Mouse (Mus musculus): ENCODE results near the gene Armh1. TPM values are rescaled to one million over a fixed set of nuclear protein-coding genes. Genes with fewer than 3 reads are reported as not detected.

The Armh1 gene
- 1.6 and 3.1 TPM in 2 replicates for polyA plus RNA-seq (2015; fragmentation: Nextera tagmentation; extraction: Ambion mirVana)

- Histone ChIP-seq H3K4me2 (ENCODE audit: low read length) (peak within 1 kb of the TSS; percentile 79), H3K9ac (ENCODE audit: low read depth, low read length) (peak within 1 kb of the TSS; percentile 78), H3K4me3 (ENCODE audit: low read depth, low read length) (peak within 1 kb of the TSS; percentile 66), H3K27ac (ENCODE audit: low read length) (peak within 1 kb of the TSS; percentile 73), H3K27me3 (ENCODE audit: control insufficient read depth, insufficient read depth, low read depth, low read length) (no peaks in the 10 kb centered on the region), H3K4me1 (ENCODE audit: control insufficient read depth, insufficient read depth, low read length) (peaks cover 12% of the 10 kb centered on the region; the same call in 1 of the 2 replicates), H3K36me3 (ENCODE audit: control insufficient read depth, insufficient read depth, low read length) (no peaks in the 10 kb centered on the region), H3K9me3 (replicated peaks; ENCODE audit: control insufficient read depth, low read length, poor library complexity, severe bottlenecking) (no peaks in the 10 kb centered on the region)
- under 1% methylated on average over 40 of the region's 43 CpGs for WGBS
- ATAC-seq, result peak; percentile 96
These were observed at the start of gene Armh1, which contains the start of gene Tmem53 for GRCm38 (mm10) chr4:117251801-117252316. Gene Armh1, minus strand, starts transcription at chr4:117252125. Gene Tmem53, plus strand, starts transcription at chr4:117251951.

- H3K9ac ChIP-seq (ENCODE audit: low read depth, low read length), result no peak overlapping the region
- no peaks in the 10 kb centered on the region for H3K36me3 ChIP-seq (ENCODE audit: control insufficient read depth, insufficient read depth, low read length)
- peaks cover 24% of the 10 kb centered on the region for H3K27me3 ChIP-seq (ENCODE audit: control insufficient read depth, insufficient read depth, low read depth, low read length)
- peaks cover 7% of the 10 kb centered on the region; the same call in 1 of the 2 replicates for H3K4me1 ChIP-seq (ENCODE audit: control insufficient read depth, insufficient read depth, low read length)
- no peaks in the 10 kb centered on the region for H3K9me3 ChIP-seq (replicated peaks; ENCODE audit: control insufficient read depth, low read length, poor library complexity, severe bottlenecking)
- no peak overlapping the region for H3K27ac ChIP-seq (ENCODE audit: low read length)
- no peak overlapping the region for H3K4me2 ChIP-seq (ENCODE audit: low read length)
- no peak overlapping the region for H3K4me3 ChIP-seq (ENCODE audit: low read depth, low read length)
- ATAC-seq, result no peak
- 60% methylated on average over 10 of the region's 10 CpGs for WGBS
These were observed 48.0 kb upstream of the Armh1 start for GRCm38 (mm10) chr4:117299921-117300320.

- Histone ChIP-seq H3K27ac (ENCODE audit: low read length) (no peak overlapping the region), H3K4me2 (ENCODE audit: low read length) (no peak overlapping the region), H3K4me3 (ENCODE audit: low read depth, low read length) (no peak overlapping the region), H3K36me3 (ENCODE audit: control insufficient read depth, insufficient read depth, low read length) (no peaks in the 10 kb centered on the region), H3K9ac (ENCODE audit: low read depth, low read length) (no peak overlapping the region), H3K4me1 (ENCODE audit: control insufficient read depth, insufficient read depth, low read length) (no peaks in the 10 kb centered on the region), H3K9me3 (replicated peaks; ENCODE audit: control insufficient read depth, low read length, poor library complexity, severe bottlenecking) (no peaks in the 10 kb centered on the region), H3K27me3 (ENCODE audit: control insufficient read depth, insufficient read depth, low read depth, low read length) (peaks cover 10% of the 10 kb centered on the region)
- no peak for ATAC-seq
- WGBS, result 78% methylated on average over 9 of the region's 9 CpGs
These were observed 45.9 kb upstream of the Armh1 start for GRCm38 (mm10) chr4:117297819-117298218.

DNA sequence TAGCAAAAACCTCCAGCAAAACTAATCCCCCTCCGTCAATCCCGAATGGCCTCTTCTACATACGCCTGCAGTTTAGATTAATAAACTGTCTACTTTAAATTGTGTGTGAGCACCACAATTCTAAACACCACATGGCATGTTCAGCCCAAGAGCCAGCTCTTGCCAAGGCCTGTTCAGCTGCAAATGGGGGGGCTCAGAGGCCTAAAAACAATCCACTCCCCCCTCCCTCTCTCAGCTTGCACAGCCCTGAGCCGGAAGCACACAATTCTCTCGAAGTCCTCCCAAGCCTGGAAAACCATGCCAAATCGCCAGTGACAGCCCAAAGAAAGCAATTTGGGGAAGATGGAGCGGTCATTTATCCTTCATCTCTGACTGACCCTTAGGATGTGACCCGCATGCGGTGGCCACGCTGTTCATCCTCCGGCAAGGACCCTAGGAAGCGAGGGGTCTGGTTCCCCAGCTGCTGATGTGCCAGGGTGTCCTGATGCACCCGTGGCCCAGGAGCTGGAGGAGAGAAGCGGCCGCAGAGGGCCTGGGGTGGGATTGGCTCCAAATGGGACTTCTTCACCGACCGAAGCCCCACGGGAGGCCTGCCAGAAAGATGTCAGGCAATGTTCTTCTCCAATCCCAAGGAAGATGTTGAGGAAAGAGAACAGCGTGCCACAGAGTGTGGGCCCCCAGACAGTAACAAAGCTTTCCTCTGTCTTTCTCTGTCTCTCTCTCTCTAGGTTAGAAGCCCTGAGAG is 45.1 kb upstream of the Armh1 start:
- H3K4me3 ChIP-seq (ENCODE audit: low read depth, low read length), result no peak overlapping the region
- H3K36me3 ChIP-seq (ENCODE audit: control insufficient read depth, insufficient read depth, low read length), result no peaks in the 10 kb centered on the region
- no peak overlapping the region for H3K27ac ChIP-seq (ENCODE audit: low read length)
- no peaks in the 10 kb centered on the region for H3K4me1 ChIP-seq (ENCODE audit: control insufficient read depth, insufficient read depth, low read length)
- peaks cover 3% of the 10 kb centered on the region for H3K27me3 ChIP-seq (ENCODE audit: control insufficient read depth, insufficient read depth, low read depth, low read length)
- no peak overlapping the region for H3K4me2 ChIP-seq (ENCODE audit: low read length)
- H3K9me3 ChIP-seq (replicated peaks; ENCODE audit: control insufficient read depth, low read length, poor library complexity, severe bottlenecking), result no peaks in the 10 kb centered on the region
- H3K9ac ChIP-seq (ENCODE audit: low read depth, low read length), result no peak overlapping the region
- no peak for ATAC-seq
- WGBS, result 57% methylated on average over 19 of the region's 19 CpGs

- Histone ChIP-seq H3K9ac (ENCODE audit: low read depth, low read length) (no peak overlapping the region), H3K4me3 (ENCODE audit: low read depth, low read length) (no peak overlapping the region), H3K27ac (ENCODE audit: low read length) (no peak overlapping the region), H3K9me3 (replicated peaks; ENCODE audit: control insufficient read depth, low read length, poor library complexity, severe bottlenecking) (no peaks in the 10 kb centered on the region), H3K4me1 (ENCODE audit: control insufficient read depth, insufficient read depth, low read length) (peaks cover 26% of the 10 kb centered on the region), H3K4me2 (ENCODE audit: low read length) (no peak overlapping the region), H3K36me3 (ENCODE audit: control insufficient read depth, insufficient read depth, low read length) (no peaks in the 10 kb centered on the region), H3K27me3 (ENCODE audit: control insufficient read depth, insufficient read depth, low read depth, low read length) (no peaks in the 10 kb centered on the region)
- no peak for ATAC-seq
- 96% methylated on average over 2 of the region's 2 CpGs for WGBS
These were observed 39.8 kb upstream of the Armh1 start for GRCm38 (mm10) chr4:117291696-117292095.

GRCm38 (mm10) chr4:117288927-117289801 is 37.2 kb upstream of the Armh1 start:
- H3K9me3 ChIP-seq (replicated peaks; ENCODE audit: control insufficient read depth, low read length, poor library complexity, severe bottlenecking), result no peaks in the 10 kb centered on the region
- 0% methylated on average over 53 of the region's 80 CpGs for WGBS
- H3K9ac ChIP-seq (ENCODE audit: low read depth, low read length), result peak overlapping the region; percentile 81
- H3K27ac ChIP-seq (ENCODE audit: low read length), result peak overlapping the region; percentile 86
- peak overlapping the region; percentile 87 for H3K4me2 ChIP-seq (ENCODE audit: low read length)
- no peaks in the 10 kb centered on the region for H3K27me3 ChIP-seq (ENCODE audit: control insufficient read depth, insufficient read depth, low read depth, low read length)
- H3K4me3 ChIP-seq (ENCODE audit: low read depth, low read length), result peak overlapping the region; percentile 76
- ATAC-seq, result peak; percentile 78
- H3K36me3 ChIP-seq (ENCODE audit: control insufficient read depth, insufficient read depth, low read length), result peaks cover 8% of the 10 kb centered on the region
- H3K4me1 ChIP-seq (ENCODE audit: control insufficient read depth, insufficient read depth, low read length), result peaks cover 43% of the 10 kb centered on the region

- ATAC-seq, result peak; percentile 43; the same call in 1 of the 2 replicates
- Histone ChIP-seq H3K9ac (ENCODE audit: low read depth, low read length) (peak overlapping the region; percentile 81), H3K9me3 (replicated peaks; ENCODE audit: control insufficient read depth, low read length, poor library complexity, severe bottlenecking) (no peaks in the 10 kb centered on the region), H3K27ac (ENCODE audit: low read length) (peak overlapping the region; percentile 86), H3K4me1 (ENCODE audit: control insufficient read depth, insufficient read depth, low read length) (peaks cover 51% of the 10 kb centered on the region), H3K4me2 (ENCODE audit: low read length) (peak overlapping the region; percentile 87), H3K27me3 (ENCODE audit: control insufficient read depth, insufficient read depth, low read depth, low read length) (no peaks in the 10 kb centered on the region), H3K36me3 (ENCODE audit: control insufficient read depth, insufficient read depth, low read length) (peaks cover 9% of the 10 kb centered on the region), H3K4me3 (ENCODE audit: low read depth, low read length) (peak overlapping the region; percentile 76)
- WGBS, result 15% methylated on average over 25 of the region's 25 CpGs
These were observed 36.5 kb upstream of the Armh1 start for GRCm38 (mm10) chr4:117288277-117288926.

DNA sequence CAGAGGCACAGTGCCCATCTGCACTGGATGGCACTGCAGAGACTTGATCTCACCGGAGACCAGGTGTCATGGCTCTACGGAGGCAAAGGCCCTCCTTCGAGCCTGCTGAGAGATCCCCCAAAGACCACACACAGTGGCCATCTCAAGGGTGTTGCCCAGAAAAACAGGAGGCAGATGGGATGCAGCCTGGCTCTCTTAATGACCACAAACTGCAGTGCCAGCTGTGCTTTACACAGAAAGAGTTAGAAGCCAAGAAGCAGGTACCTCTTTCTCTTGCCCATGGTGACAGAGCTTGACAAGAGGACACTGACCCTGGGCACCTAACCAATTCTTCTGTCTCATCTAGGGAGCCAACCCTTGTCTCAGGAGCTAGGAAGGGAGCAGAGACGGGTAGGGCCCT is 32.4 kb upstream of the Armh1 start:
- no peak overlapping the region for H3K9ac ChIP-seq (ENCODE audit: low read depth, low read length)
- no peaks in the 10 kb centered on the region for H3K27me3 ChIP-seq (ENCODE audit: control insufficient read depth, insufficient read depth, low read depth, low read length)
- H3K4me1 ChIP-seq (ENCODE audit: control insufficient read depth, insufficient read depth, low read length), result peaks cover 56% of the 10 kb centered on the region
- H3K27ac ChIP-seq (ENCODE audit: low read length), result peak overlapping the region; percentile 77
- ATAC-seq, result no peak
- H3K4me3 ChIP-seq (ENCODE audit: low read depth, low read length), result no peak overlapping the region
- no peaks in the 10 kb centered on the region for H3K9me3 ChIP-seq (replicated peaks; ENCODE audit: control insufficient read depth, low read length, poor library complexity, severe bottlenecking)
- H3K36me3 ChIP-seq (ENCODE audit: control insufficient read depth, insufficient read depth, low read length), result peaks cover 10% of the 10 kb centered on the region
- WGBS, result 36% methylated on average over 4 of the region's 4 CpGs
- no peak overlapping the region for H3K4me2 ChIP-seq (ENCODE audit: low read length)

Measured in midbrain, embryonic 16.5 days (tissue).